Mouse (Mus musculus): ENCODE measurements around the gene Reep6. TPM values are rescaled to one million over a fixed set of nuclear protein-coding genes. Genes with fewer than 3 reads are reported as not detected.

Reep6 gene
- polyA plus RNA-seq, 1 experiment = 17.6 TPM

GRCm38 (mm10) chr10:80350292-80350691 is 20.5 kb downstream of the Reep6 start:
- H3K4me3 ChIP-seq (ENCODE audit: low read depth, low read length) = no peak overlapping the region
- no peaks in the 10 kb centered on the region for H3K9me3 ChIP-seq (replicated peaks; ENCODE audit: control insufficient read depth, insufficient read depth, low read length, poor library complexity, severe bottlenecking)
- H3K27ac ChIP-seq (ENCODE audit: insufficient read depth, low read length) = no peak overlapping the region
- TF ChIP-seq CTCF (IDR thresholded peaks at IDR 0.05; ENCODE audit: low read depth, low read length) = peak; percentile 93
- no peak for TF ChIP-seq EP300 (IDR thresholded peaks at IDR 0.05; ENCODE audit: insufficient read depth, low read depth, low read length)
- H3K9ac ChIP-seq (ENCODE audit: low read depth, poor library complexity, severe bottlenecking) = no peak overlapping the region
- no peaks in the 10 kb centered on the region for H3K4me1 ChIP-seq (ENCODE audit: control insufficient read depth, insufficient read depth, low read length)
- no peaks in the 10 kb centered on the region for H3K27me3 ChIP-seq (ENCODE audit: control insufficient read depth, insufficient read depth, low read length, poor library complexity, severe bottlenecking)
- no peaks in the 10 kb centered on the region for H3K36me3 ChIP-seq (ENCODE audit: control insufficient read depth, insufficient read depth, low read length, poor library complexity, severe bottlenecking)

GRCm38 (mm10) chr10:80351896-80352295 is 22.1 kb downstream of the Reep6 start:
- TF ChIP-seq POLR2A (IDR thresholded peaks at IDR 0.05; ENCODE audit: insufficient read depth, low read length) (no peak), EP300 (IDR thresholded peaks at IDR 0.05; ENCODE audit: insufficient read depth, low read depth, low read length) (no peak)
- H3K9me3 ChIP-seq (replicated peaks; ENCODE audit: control insufficient read depth, insufficient read depth, low read length, poor library complexity, severe bottlenecking) = no peaks in the 10 kb centered on the region
- no peak overlapping the region for H3K27ac ChIP-seq (ENCODE audit: insufficient read depth, low read length)
- H3K9ac ChIP-seq (ENCODE audit: low read depth, poor library complexity, severe bottlenecking) = no peak overlapping the region
- no peaks in the 10 kb centered on the region for H3K27me3 ChIP-seq (ENCODE audit: control insufficient read depth, insufficient read depth, low read length, poor library complexity, severe bottlenecking)
- no peaks in the 10 kb centered on the region for H3K36me3 ChIP-seq (ENCODE audit: control insufficient read depth, insufficient read depth, low read length, poor library complexity, severe bottlenecking)
- H3K4me1 ChIP-seq (ENCODE audit: control insufficient read depth, insufficient read depth, low read length) = no peaks in the 10 kb centered on the region
- no peak overlapping the region for H3K4me3 ChIP-seq (ENCODE audit: low read depth, low read length)

- no peaks in the 10 kb centered on the region for H3K4me1 ChIP-seq (ENCODE audit: control insufficient read depth, insufficient read depth, low read length)
- no peaks in the 10 kb centered on the region for H3K36me3 ChIP-seq (ENCODE audit: control insufficient read depth, insufficient read depth, low read length, poor library complexity, severe bottlenecking)
- no peak overlapping the region for H3K27ac ChIP-seq (ENCODE audit: insufficient read depth, low read length)
- no peak for TF ChIP-seq EP300 (IDR thresholded peaks at IDR 0.05; ENCODE audit: insufficient read depth, low read depth, low read length)
- TF ChIP-seq CTCF (IDR thresholded peaks at IDR 0.05; ENCODE audit: low read depth, low read length) = no peak
- no peak for TF ChIP-seq POLR2A (IDR thresholded peaks at IDR 0.05; ENCODE audit: insufficient read depth, low read length)
- no peaks in the 10 kb centered on the region for H3K27me3 ChIP-seq (ENCODE audit: control insufficient read depth, insufficient read depth, low read length, poor library complexity, severe bottlenecking)
- H3K9me3 ChIP-seq (replicated peaks; ENCODE audit: control insufficient read depth, insufficient read depth, low read length, poor library complexity, severe bottlenecking) = no peaks in the 10 kb centered on the region
- H3K9ac ChIP-seq (ENCODE audit: low read depth, poor library complexity, severe bottlenecking) = no peak overlapping the region
- no peak overlapping the region for H3K4me3 ChIP-seq (ENCODE audit: low read depth, low read length)
Measured at GRCm38 (mm10) chr10:80352727-80353126, 23.0 kb downstream of the Reep6 start.

DNA sequence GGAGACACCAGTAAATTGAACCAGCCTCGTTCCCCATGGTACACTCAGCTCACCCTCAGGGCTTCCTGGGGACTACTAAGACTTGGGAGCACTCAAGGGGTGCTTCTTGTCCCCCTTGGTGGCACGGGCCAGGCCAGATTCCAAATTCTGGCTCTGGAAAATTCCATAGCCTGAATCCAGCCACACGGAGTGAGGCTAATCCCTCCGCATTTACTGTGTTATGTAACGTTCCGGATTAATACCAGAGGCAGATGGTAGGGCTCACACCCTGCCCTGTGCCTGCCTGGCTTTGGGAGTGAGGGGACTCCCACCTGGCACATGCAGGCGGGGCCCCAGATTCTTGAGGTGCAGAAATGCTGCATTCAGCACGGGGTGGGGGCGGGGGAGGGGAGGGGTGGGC is 25.7 kb downstream of the Reep6 start:
- H3K27ac ChIP-seq (ENCODE audit: insufficient read depth, low read length) = no peak overlapping the region
- TF ChIP-seq CTCF (IDR thresholded peaks at IDR 0.05; ENCODE audit: low read depth, low read length) = no peak
- TF ChIP-seq POLR2A (IDR thresholded peaks at IDR 0.05; ENCODE audit: insufficient read depth, low read length) = no peak
- TF ChIP-seq EP300 (IDR thresholded peaks at IDR 0.05; ENCODE audit: insufficient read depth, low read depth, low read length) = no peak
- H3K36me3 ChIP-seq (ENCODE audit: control insufficient read depth, insufficient read depth, low read length, poor library complexity, severe bottlenecking) = no peaks in the 10 kb centered on the region
- H3K9ac ChIP-seq (ENCODE audit: low read depth, poor library complexity, severe bottlenecking) = no peak overlapping the region
- no peak overlapping the region for H3K4me3 ChIP-seq (ENCODE audit: low read depth, low read length)
- H3K9me3 ChIP-seq (replicated peaks; ENCODE audit: control insufficient read depth, insufficient read depth, low read length, poor library complexity, severe bottlenecking) = no peaks in the 10 kb centered on the region
- H3K27me3 ChIP-seq (ENCODE audit: control insufficient read depth, insufficient read depth, low read length, poor library complexity, severe bottlenecking) = no peaks in the 10 kb centered on the region
- no peaks in the 10 kb centered on the region for H3K4me1 ChIP-seq (ENCODE audit: control insufficient read depth, insufficient read depth, low read length)

- H3K4me1 ChIP-seq (ENCODE audit: control insufficient read depth, insufficient read depth, low read length) = no peaks in the 10 kb centered on the region
- H3K9me3 ChIP-seq (replicated peaks; ENCODE audit: control insufficient read depth, insufficient read depth, low read length, poor library complexity, severe bottlenecking) = no peaks in the 10 kb centered on the region
- H3K27me3 ChIP-seq (ENCODE audit: control insufficient read depth, insufficient read depth, low read length, poor library complexity, severe bottlenecking) = no peaks in the 10 kb centered on the region
- TF ChIP-seq EP300 (IDR thresholded peaks at IDR 0.05; ENCODE audit: insufficient read depth, low read depth, low read length) (no peak), POLR2A (IDR thresholded peaks at IDR 0.05; ENCODE audit: insufficient read depth, low read length) (no peak), CTCF (IDR thresholded peaks at IDR 0.05; ENCODE audit: low read depth, low read length) (no peak)
- H3K27ac ChIP-seq (ENCODE audit: insufficient read depth, low read length) = no peak within 1 kb of the TSS
- H3K4me3 ChIP-seq (ENCODE audit: low read depth, low read length) = peak within 1 kb of the TSS; percentile 54
- no peaks in the 10 kb centered on the region for H3K36me3 ChIP-seq (ENCODE audit: control insufficient read depth, insufficient read depth, low read length, poor library complexity, severe bottlenecking)
- peak within 1 kb of the TSS; percentile 75 for H3K9ac ChIP-seq (ENCODE audit: low read depth, poor library complexity, severe bottlenecking)
Measured at GRCm38 (mm10) chr10:80356001-80356682, 26.4 kb downstream of the Reep6 start, which contains the start of gene Plk5. TSS of gene Plk5 (plus strand) at chr10:80356459.

DNA sequence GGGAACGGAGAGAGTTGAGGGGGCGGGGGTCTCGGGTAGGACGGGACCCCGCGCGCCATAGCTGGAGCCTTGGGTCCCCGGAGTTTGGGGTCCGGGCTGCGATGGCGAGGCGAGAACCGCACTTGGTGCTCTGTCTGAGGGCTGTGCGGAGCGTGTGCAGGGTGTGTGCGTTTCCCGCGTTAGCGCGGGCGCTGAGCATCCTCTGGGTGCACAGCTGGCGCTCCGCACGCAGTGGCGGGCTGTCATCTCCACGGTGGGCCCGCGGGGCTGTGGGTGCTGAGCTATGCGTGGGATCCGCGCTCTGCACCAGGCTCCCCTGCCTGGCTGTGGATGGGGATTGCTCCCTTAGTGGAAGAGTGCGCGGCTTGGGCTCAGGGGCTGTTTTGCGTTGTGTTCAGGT is 27.0 kb downstream of the Reep6 start:
- Histone ChIP-seq H3K9ac (ENCODE audit: low read depth, poor library complexity, severe bottlenecking) (peak overlapping the region; percentile 75), H3K4me3 (ENCODE audit: low read depth, low read length) (peak overlapping the region; percentile 54), H3K4me1 (ENCODE audit: control insufficient read depth, insufficient read depth, low read length) (no peaks in the 10 kb centered on the region), H3K27ac (ENCODE audit: insufficient read depth, low read length) (no peak overlapping the region), H3K27me3 (ENCODE audit: control insufficient read depth, insufficient read depth, low read length, poor library complexity, severe bottlenecking) (no peaks in the 10 kb centered on the region), H3K36me3 (ENCODE audit: control insufficient read depth, insufficient read depth, low read length, poor library complexity, severe bottlenecking) (no peaks in the 10 kb centered on the region), H3K9me3 (replicated peaks; ENCODE audit: control insufficient read depth, insufficient read depth, low read length, poor library complexity, severe bottlenecking) (no peaks in the 10 kb centered on the region)
- TF ChIP-seq POLR2A (IDR thresholded peaks at IDR 0.05; ENCODE audit: insufficient read depth, low read length) = no peak
- TF ChIP-seq CTCF (IDR thresholded peaks at IDR 0.05; ENCODE audit: low read depth, low read length) = no peak
- no peak for TF ChIP-seq EP300 (IDR thresholded peaks at IDR 0.05; ENCODE audit: insufficient read depth, low read depth, low read length)
